Mouse (Mus musculus) stomach, embryonic 16.5 days (tissue): ENCODE measurements around the gene Borcs5. TPM values are rescaled to one million over a fixed set of nuclear protein-coding genes. Genes with fewer than 3 reads are reported as not detected.
A peak's percentile ranks its signal among the peaks of the same experiment; 100 is the strongest.

ENCODE experiments used
- ATAC-seq: fragments of 200-750 bp; cut with Nextera tagmentation; 2 replicates; pipeline ENCODE4 v1.8.0; 2017; ENCODE audit warnings: moderate number of reproducible peaks, moderate TSS enrichment; ENCODE audit not compliant: insufficient read depth, low FRiP score
- H3K27ac ChIP-seq: fragments of 300-500 bp; sonication (generic); 2 replicates; pipeline ENCODE4 v1.5.1; 2014; ENCODE audit warnings: low read length
- H3K27me3 ChIP-seq: fragments of 300-500 bp; sonication (generic); 2 replicates; pipeline ENCODE4 v1.6.1; 2014; ENCODE audit warnings: low read length, control low read depth, mixed read lengths; ENCODE audit not compliant: control insufficient read depth, insufficient read depth
- H3K36me3 ChIP-seq: fragments of 300-500 bp; sonication (generic); 2 replicates; pipeline ENCODE4 v1.6.1; 2014; ENCODE audit warnings: low read length; ENCODE audit not compliant: control insufficient read depth, insufficient read depth
- H3K4me1 ChIP-seq: fragments of 300-500 bp; sonication (generic); 2 replicates; pipeline ENCODE4 v1.6.1; 2014; ENCODE audit warnings: low read length, control low read depth, mixed read lengths; ENCODE audit not compliant: control insufficient read depth, insufficient read depth
- H3K4me2 ChIP-seq: fragments of 300-500 bp; sonication (generic); 2 replicates; pipeline ENCODE4 v1.6.1; 2014; ENCODE audit warnings: low read depth, low read length, mixed read lengths
- H3K4me3 ChIP-seq: fragments of 300-500 bp; sonication (generic); replicated peaks from 2 replicates; pipeline ENCODE4 v1.5.1; 2014; ENCODE audit warnings: mild to moderate bottlenecking, low read length
- H3K9ac ChIP-seq: fragments of 300-500 bp; sonication (generic); 2 replicates; pipeline ENCODE4 v1.6.1; 2014; ENCODE audit warnings: low read length
- H3K9me3 ChIP-seq: fragments of 300-500 bp; sonication (generic); replicated peaks from 2 replicates; pipeline ENCODE4 v1.6.1; 2016; ENCODE audit warnings: low read length, control low read depth; ENCODE audit not compliant: control insufficient read depth
- WGBS: fragments of 180-500 bp; shearing (Covaris S2); extraction: QIAGEN DNeasy Blood & Tissue Kit; methylation state at CpG from one replicate; pipeline ENCODE4 v1.1.7; 2014; 5-methylcytosine and 5-hydroxymethylcytosine counted together
- polyA plus RNA-seq: library from polyadenylated mRNA; unstranded; fragments of >200 nt; fragmentation: Nextera tagmentation; extraction: Ambion mirVana; gene quantifications from 2 replicates; pipeline ENCODE4 v1.2.1, GENCODE M21; 2015

Gene Borcs5
- polyA plus RNA-seq, 1 experiment from 2014 or later = 17.7 TPM

DNA sequence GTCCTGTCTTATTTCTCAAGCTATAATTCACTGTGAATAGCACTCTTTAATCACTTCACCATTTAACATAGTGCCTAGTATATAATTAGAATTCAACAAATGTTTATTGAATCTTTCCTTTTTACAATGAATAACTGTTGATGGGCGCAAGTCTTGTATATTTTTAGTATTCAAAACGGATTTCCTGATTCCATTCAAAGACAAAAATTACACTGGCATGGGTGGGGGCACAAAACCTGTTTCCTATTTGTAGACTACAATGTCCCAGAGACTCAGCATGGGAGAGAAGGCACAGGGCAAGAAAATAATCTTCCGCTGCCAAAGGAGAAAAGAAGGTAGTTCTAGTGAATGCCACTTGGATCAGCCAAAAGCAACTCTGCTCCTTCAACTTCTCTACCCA is 108.8 kb downstream of the Borcs5 start:
- Histone ChIP-seq H3K4me2 (no peak overlapping the region), H3K27me3 (no peaks in the 10 kb centered on the region), H3K4me3 (no peak overlapping the region), H3K9ac (no peak overlapping the region), H3K9me3 (no peaks in the 10 kb centered on the region), H3K27ac (no peak overlapping the region), H3K36me3 (peaks cover 12% of the 10 kb centered on the region; the same call in 1 of the 2 replicates), H3K4me1 (no peaks in the 10 kb centered on the region)
- ATAC-seq = no peak
- WGBS = 87% methylated on average over 3 of the region's 3 CpGs

DNA sequence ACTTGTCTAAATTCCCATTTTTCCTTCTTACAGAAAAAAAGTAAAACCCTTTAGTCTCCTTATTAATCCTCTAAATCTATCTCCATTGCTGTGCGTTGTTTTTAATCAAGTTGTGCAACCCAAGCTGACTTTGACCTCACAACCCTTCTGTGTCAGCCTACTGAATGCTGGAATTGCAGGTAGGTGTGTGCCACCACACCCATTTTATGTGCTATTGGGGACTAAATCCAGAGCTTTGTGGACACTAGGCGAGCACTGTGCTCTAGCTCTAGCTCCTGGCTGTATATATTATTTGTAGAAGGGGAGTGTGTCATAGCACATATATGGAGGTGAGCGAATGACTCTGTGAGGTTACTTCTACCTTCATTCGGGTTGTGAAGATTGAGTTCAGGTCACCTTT is 111.8 kb downstream of the Borcs5 start:
- no peak overlapping the region for H3K4me3 ChIP-seq
- no peaks in the 10 kb centered on the region for H3K9me3 ChIP-seq
- no peaks in the 10 kb centered on the region for H3K27me3 ChIP-seq
- peak; percentile 37; the same call in 1 of the 2 replicates for ATAC-seq
- WGBS = 82% methylated on average over 4 of the region's 4 CpGs
- peaks cover 18% of the 10 kb centered on the region for H3K36me3 ChIP-seq
- no peak overlapping the region for H3K9ac ChIP-seq
- H3K4me2 ChIP-seq = no peak overlapping the region
- H3K4me1 ChIP-seq = no peaks in the 10 kb centered on the region
- no peak overlapping the region for H3K27ac ChIP-seq

DNA sequence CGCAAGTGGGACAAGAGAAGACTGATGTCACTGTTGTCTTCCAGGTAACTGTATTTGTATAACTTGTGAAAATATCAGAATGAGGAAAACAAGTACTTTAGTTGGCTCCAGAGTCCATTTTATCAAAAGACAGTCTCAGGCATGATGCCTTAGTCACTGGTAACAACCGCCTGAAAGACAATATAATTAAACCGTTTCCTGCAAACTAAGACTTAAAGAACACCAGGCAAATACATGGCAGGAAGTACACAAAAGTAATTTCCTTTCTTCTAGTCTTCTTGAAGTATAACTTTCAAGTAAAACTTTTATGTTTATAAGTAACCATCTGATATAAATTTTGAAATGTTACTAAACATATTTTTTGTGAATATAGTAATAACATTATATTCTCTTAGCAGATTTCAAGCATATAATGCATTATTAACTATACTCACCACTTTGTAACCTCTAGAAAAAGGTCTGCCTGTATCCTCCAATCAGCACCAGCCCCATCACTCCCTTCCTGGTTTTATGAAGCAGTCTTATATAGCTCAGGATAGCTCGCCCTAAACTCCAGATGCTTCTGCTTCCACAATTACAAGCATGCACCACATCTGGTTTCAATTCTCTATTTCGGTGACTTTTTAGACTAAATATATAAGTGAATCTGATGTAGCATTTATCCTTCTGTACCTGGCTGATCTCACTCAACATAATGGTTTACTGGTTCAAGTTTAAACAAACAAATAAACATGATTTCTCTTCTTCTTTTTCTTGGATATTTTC is 112.8 kb downstream of the Borcs5 start:
- 78% methylated on average over 5 of the region's 5 CpGs for WGBS
- H3K27me3 ChIP-seq = no peaks in the 10 kb centered on the region
- no peaks in the 10 kb centered on the region for H3K9me3 ChIP-seq
- no peaks in the 10 kb centered on the region for H3K4me1 ChIP-seq
- no peak overlapping the region for H3K9ac ChIP-seq
- H3K4me3 ChIP-seq = no peak overlapping the region
- no peak overlapping the region for H3K4me2 ChIP-seq
- H3K27ac ChIP-seq = no peak overlapping the region
- no peak for ATAC-seq
- peaks cover 19% of the 10 kb centered on the region for H3K36me3 ChIP-seq

DNA sequence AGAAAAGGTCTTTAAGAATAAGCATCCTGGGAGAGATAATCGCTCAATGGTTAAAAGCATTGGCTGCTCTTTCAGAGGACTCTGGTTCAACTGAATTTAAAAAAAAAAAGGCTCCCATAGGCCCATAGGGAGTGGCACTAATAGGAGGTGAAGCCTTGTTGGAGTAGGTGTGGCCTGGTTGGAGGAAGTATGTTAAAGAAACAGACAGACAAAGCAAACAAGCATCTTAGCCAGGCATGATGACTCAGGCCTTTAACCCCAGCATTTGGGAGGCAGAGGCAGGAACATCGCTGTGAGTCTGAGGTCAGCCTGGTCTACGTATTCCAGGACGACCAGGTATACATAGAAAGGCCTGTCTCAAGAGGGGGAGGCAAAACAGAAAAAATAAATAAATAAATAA is 114.1 kb downstream of the Borcs5 start:
- WGBS = 86% methylated on average over 4 of the region's 4 CpGs
- no peak overlapping the region for H3K9ac ChIP-seq
- no peaks in the 10 kb centered on the region for H3K27me3 ChIP-seq
- no peak overlapping the region for H3K4me2 ChIP-seq
- H3K4me3 ChIP-seq = no peak overlapping the region
- H3K36me3 ChIP-seq = peaks cover 19% of the 10 kb centered on the region
- H3K4me1 ChIP-seq = no peaks in the 10 kb centered on the region
- H3K9me3 ChIP-seq = no peaks in the 10 kb centered on the region
- no peak overlapping the region for H3K27ac ChIP-seq
- ATAC-seq = peak; percentile 50; the same call in 1 of the 2 replicates

DNA sequence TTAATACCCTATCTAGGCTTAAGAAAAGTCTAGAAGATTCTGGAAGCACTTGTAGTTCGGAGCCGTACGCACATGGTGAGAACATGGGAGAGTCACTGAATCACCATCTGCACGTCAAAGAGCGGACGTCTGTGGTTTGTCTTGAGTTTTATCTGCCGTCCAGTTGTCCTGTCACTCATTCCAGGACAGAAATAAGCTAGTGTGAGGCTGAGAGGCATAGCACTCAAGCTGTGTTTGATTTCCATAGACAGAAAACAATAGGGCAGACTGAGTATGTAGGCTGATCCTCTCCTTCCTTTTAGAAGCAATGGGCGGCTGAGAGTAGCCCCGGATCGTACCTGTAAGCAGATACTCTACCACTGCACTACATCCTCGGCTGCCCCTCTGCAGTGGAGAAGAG is 114.5 kb downstream of the Borcs5 start:
- H3K4me2 ChIP-seq = no peak overlapping the region
- H3K27me3 ChIP-seq = no peaks in the 10 kb centered on the region
- no peaks in the 10 kb centered on the region for H3K4me1 ChIP-seq
- no peak for ATAC-seq
- 94% methylated on average over 11 of the region's 11 CpGs for WGBS
- H3K4me3 ChIP-seq = no peak overlapping the region
- no peak overlapping the region for H3K27ac ChIP-seq
- no peaks in the 10 kb centered on the region for H3K9me3 ChIP-seq
- H3K9ac ChIP-seq = no peak overlapping the region
- H3K36me3 ChIP-seq = peaks cover 19% of the 10 kb centered on the region

DNA sequence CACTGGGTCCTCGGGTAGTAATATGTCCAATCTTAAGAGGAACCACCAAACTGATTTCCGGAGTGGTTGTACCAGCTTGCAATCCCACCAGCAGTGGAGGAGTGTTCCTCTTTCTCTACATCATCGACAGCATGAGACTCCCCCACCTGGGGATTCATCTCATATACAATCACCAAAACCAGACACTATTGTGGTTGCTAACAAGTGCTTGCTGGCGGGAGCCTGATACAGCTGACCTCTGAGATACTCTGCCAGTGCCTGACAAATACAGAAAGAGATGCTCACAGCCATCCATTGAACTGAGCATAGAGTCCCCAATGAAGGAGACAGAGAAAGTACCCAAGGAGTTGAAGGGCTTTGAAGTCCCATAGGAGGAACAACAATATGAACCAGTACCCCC is 116.7 kb downstream of the Borcs5 start:
- Histone ChIP-seq H3K27me3 (no peaks in the 10 kb centered on the region), H3K4me1 (no peaks in the 10 kb centered on the region), H3K9me3 (no peaks in the 10 kb centered on the region), H3K4me3 (no peak overlapping the region), H3K36me3 (peaks cover 13% of the 10 kb centered on the region), H3K4me2 (no peak overlapping the region), H3K9ac (no peak overlapping the region), H3K27ac (no peak overlapping the region)
- no peak for ATAC-seq
- 91% methylated on average over 4 of the region's 4 CpGs for WGBS

Other genes with a start within 250 kb of the Borcs5 start
- gene Bcl2l14, start 243.2 kb upstream of the Borcs5 start, polyA plus RNA-seq = 15.6 and 20.4 TPM in 2 replicates
- 16.8 and 17.4 TPM in 2 replicates for gene Lrp6, start 72.5 kb upstream of the Borcs5 start, polyA plus RNA-seq
- 9.9 and 13.5 TPM in 2 replicates for gene Mansc1, start 7.0 kb upstream of the Borcs5 start, polyA plus RNA-seq
- 18.5 and 19.2 TPM in 2 replicates for gene Dusp16, start 153.1 kb downstream of the Borcs5 start, polyA plus RNA-seq
- 3.3 and 3.9 TPM in 2 replicates for gene Crebl2, start 190.6 kb downstream of the Borcs5 start, polyA plus RNA-seq